Mouse (Mus musculus): Measurements from ENCODE around the gene Cfap99. TPM values are rescaled to one million over a fixed set of nuclear protein-coding genes. Genes with fewer than 3 reads are reported as not detected.

The Cfap99 gene
- polyA plus RNA-seq, 1 experiment = 0.04 TPM

DNA sequence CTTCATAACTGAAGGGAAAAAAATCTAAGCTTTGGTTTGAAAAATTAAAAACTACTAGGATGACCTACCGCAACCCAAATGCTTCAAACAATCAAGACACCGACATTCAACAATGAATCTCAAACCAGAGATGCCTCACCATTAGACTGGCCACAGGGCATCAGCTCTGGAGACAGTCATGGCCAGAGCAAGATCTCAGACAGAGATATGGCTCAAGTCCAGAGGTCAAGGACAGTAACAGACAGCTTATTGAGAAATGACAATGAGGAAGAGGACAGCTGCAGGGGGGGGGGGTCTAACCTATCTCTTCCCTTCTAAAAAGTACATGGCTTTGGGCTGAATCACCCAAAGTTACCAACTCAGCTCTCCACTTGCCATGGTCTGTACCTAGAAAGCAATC, 3.1 kb upstream of the Cfap99 start:
- Histone ChIP-seq H3K4me1 (ENCODE audit: control insufficient read depth, insufficient read depth, insufficient read length) (peaks cover 6% of the 10 kb centered on the region), H3K27me3 (ENCODE audit: control insufficient read depth, insufficient read depth, low read length) (peaks cover 15% of the 10 kb centered on the region), H3K27ac (ENCODE audit: insufficient read depth, low read length) (no peak overlapping the region), H3K36me3 (ENCODE audit: control insufficient read depth, insufficient read depth, low read length) (no peaks in the 10 kb centered on the region), H3K4me3 (ENCODE audit: extremely low read depth, insufficient read depth, insufficient read length) (no peak overlapping the region)
- WGBS = 85% methylated on average over 2 of the region's 2 CpGs
- DNase-seq (ENCODE audit: low read depth in 1 of 2, low spot score in 2 of 2) = no peak
- TF ChIP-seq CTCF (IDR thresholded peaks at IDR 0.05; ENCODE audit: extremely low read depth, insufficient read depth, insufficient read length, insufficient replicate concordance) (no peak), POLR2A (IDR thresholded peaks at IDR 0.05; ENCODE audit: low read depth, low read length) (no peak)

DNA sequence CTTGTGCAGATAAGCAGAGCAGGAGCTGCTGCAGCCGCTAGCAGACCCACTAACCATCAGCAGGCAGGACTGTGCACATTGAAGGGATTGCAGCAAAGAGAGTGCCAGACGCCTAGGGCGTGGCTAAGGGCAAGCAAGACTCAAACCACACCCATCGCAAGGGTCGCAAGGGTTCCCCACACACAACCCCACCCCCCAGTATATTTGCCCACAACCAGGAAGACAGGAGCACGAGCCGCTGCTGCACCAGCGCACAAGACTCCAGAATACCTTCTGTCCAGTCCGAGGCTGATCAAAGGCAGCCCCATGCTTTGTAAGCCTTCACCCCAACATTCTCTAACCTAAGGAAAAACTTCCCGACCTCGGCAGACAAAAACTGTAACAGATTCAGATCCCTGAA, 1.9 kb upstream of the Cfap99 start:
- DNase-seq (ENCODE audit: low read depth in 1 of 2, low spot score in 2 of 2) = no peak
- Histone ChIP-seq H3K4me1 (ENCODE audit: control insufficient read depth, insufficient read depth, insufficient read length) (peaks cover 6% of the 10 kb centered on the region), H3K27me3 (ENCODE audit: control insufficient read depth, insufficient read depth, low read length) (peaks cover 18% of the 10 kb centered on the region), H3K27ac (ENCODE audit: insufficient read depth, low read length) (no peak overlapping the region), H3K36me3 (ENCODE audit: control insufficient read depth, insufficient read depth, low read length) (no peaks in the 10 kb centered on the region), H3K4me3 (ENCODE audit: extremely low read depth, insufficient read depth, insufficient read length) (no peak overlapping the region)
- 13% methylated on average over 11 of the region's 11 CpGs for whole genome bisulfite sequencing
- TF ChIP-seq POLR2A (IDR thresholded peaks at IDR 0.05; ENCODE audit: low read depth, low read length) (no peak), CTCF (IDR thresholded peaks at IDR 0.05; ENCODE audit: extremely low read depth, insufficient read depth, insufficient read length, insufficient replicate concordance) (no peak)

- Histone ChIP-seq H3K4me1 (ENCODE audit: control insufficient read depth, insufficient read depth, insufficient read length) (peaks cover 6% of the 10 kb centered on the region), H3K36me3 (ENCODE audit: control insufficient read depth, insufficient read depth, low read length) (no peaks in the 10 kb centered on the region), H3K27me3 (ENCODE audit: control insufficient read depth, insufficient read depth, low read length) (peaks cover 18% of the 10 kb centered on the region), H3K4me3 (ENCODE audit: extremely low read depth, insufficient read depth, insufficient read length) (peak overlapping the region; percentile 8; the same call in 1 of the 2 replicates), H3K27ac (ENCODE audit: insufficient read depth, low read length) (no peak overlapping the region)
- WGBS = 3% methylated on average over 54 of the region's 54 CpGs
- no peak for DNase-seq (ENCODE audit: low read depth in 1 of 2, low spot score in 2 of 2)
- TF ChIP-seq POLR2A (IDR thresholded peaks at IDR 0.05; ENCODE audit: low read depth, low read length) (no peak), CTCF (IDR thresholded peaks at IDR 0.05; ENCODE audit: extremely low read depth, insufficient read depth, insufficient read length, insufficient replicate concordance) (no peak)
Observed at GRCm38 (mm10) chr5:34287001-34287837, 1.2 kb upstream of the Cfap99 start.

- TF ChIP-seq CTCF (IDR thresholded peaks at IDR 0.05; ENCODE audit: extremely low read depth, insufficient read depth, insufficient read length, insufficient replicate concordance) = no peak
- no peak for TF ChIP-seq POLR2A (IDR thresholded peaks at IDR 0.05; ENCODE audit: low read depth, low read length)
- no peaks in the 10 kb centered on the region for H3K36me3 ChIP-seq (ENCODE audit: control insufficient read depth, insufficient read depth, low read length)
- peak overlapping the region; percentile 46; the same call in 1 of the 2 replicates for H3K4me3 ChIP-seq (ENCODE audit: extremely low read depth, insufficient read depth, insufficient read length)
- DNase-seq (ENCODE audit: low read depth in 1 of 2, low spot score in 2 of 2) = no peak
- H3K27ac ChIP-seq (ENCODE audit: insufficient read depth, low read length) = no peak overlapping the region
- 5% methylated on average over 18 of the region's 18 CpGs for WGBS
- H3K4me1 ChIP-seq (ENCODE audit: control insufficient read depth, insufficient read depth, insufficient read length) = peaks cover 6% of the 10 kb centered on the region
- H3K27me3 ChIP-seq (ENCODE audit: control insufficient read depth, insufficient read depth, low read length) = peaks cover 18% of the 10 kb centered on the region
Observed at GRCm38 (mm10) chr5:34287838-34288145, 608 bp upstream of the Cfap99 start.

- no peak for DNase-seq (ENCODE audit: low read depth in 1 of 2, low spot score in 2 of 2)
- Histone ChIP-seq H3K4me3 (ENCODE audit: extremely low read depth, insufficient read depth, insufficient read length) (no peak overlapping the region), H3K36me3 (ENCODE audit: control insufficient read depth, insufficient read depth, low read length) (no peaks in the 10 kb centered on the region), H3K27me3 (ENCODE audit: control insufficient read depth, insufficient read depth, low read length) (peaks cover 18% of the 10 kb centered on the region), H3K4me1 (ENCODE audit: control insufficient read depth, insufficient read depth, insufficient read length) (peaks cover 6% of the 10 kb centered on the region), H3K27ac (ENCODE audit: insufficient read depth, low read length) (no peak overlapping the region)
- TF ChIP-seq CTCF (IDR thresholded peaks at IDR 0.05; ENCODE audit: extremely low read depth, insufficient read depth, insufficient read length, insufficient replicate concordance) (no peak), POLR2A (IDR thresholded peaks at IDR 0.05; ENCODE audit: low read depth, low read length) (no peak)
- 81% methylated on average over 2 of the region's 2 CpGs for WGBS
Observed at GRCm38 (mm10) chr5:34289286-34289685, 886 bp downstream of the Cfap99 start.

DNA sequence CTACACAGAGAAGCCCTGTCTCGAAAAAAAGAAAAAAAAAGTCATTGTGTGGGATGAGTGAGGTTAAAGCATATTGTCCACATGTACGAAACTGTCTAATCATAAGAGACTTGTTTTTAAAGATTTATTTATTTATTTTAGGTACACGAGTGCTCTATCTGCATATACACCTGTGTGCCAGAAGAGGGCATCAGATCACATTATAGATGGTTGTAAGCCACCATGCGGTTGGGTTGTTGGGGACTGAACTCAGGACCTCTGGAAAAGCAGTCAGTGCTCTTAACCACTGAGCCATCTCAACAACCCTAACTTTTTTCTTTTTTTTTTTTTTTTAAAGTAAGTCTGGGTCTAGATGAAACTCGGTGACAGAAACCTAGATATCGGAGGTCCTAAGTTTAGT, 5.0 kb downstream of the Cfap99 start:
- Histone ChIP-seq H3K4me3 (ENCODE audit: extremely low read depth, insufficient read depth, insufficient read length) (no peak overlapping the region), H3K36me3 (ENCODE audit: control insufficient read depth, insufficient read depth, low read length) (no peaks in the 10 kb centered on the region), H3K27me3 (ENCODE audit: control insufficient read depth, insufficient read depth, low read length) (peaks cover 6% of the 10 kb centered on the region), H3K27ac (ENCODE audit: insufficient read depth, low read length) (no peak overlapping the region), H3K4me1 (ENCODE audit: control insufficient read depth, insufficient read depth, insufficient read length) (peaks cover 2% of the 10 kb centered on the region)
- TF ChIP-seq POLR2A (IDR thresholded peaks at IDR 0.05; ENCODE audit: low read depth, low read length) (no peak), CTCF (IDR thresholded peaks at IDR 0.05; ENCODE audit: extremely low read depth, insufficient read depth, insufficient read length, insufficient replicate concordance) (no peak)
- 77% methylated on average over 6 of the region's 6 CpGs for WGBS
- no peak for DNase-seq (ENCODE audit: low read depth in 1 of 2, low spot score in 2 of 2)

DNA sequence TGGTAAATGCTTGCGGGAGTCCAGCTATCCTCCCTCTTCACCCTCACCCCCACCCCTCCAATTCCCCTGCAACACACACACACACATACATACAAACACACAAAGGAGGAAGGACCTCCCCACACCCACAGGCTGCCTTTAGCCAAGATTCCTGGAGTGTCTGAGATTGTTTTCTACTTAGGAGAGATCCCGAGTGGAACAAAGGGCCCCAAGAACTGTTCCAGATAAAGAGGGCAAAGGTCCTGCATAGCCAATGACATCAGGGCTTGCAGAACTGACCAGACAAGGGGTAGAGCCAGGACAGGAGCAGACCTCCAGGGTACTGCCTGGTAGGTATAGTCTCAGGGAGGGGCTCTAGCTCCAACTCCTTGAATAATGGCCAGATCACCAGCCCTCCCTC, 6.3 kb downstream of the Cfap99 start:
- WGBS = 61% methylated on average over 2 of the region's 2 CpGs
- Histone ChIP-seq H3K4me3 (ENCODE audit: extremely low read depth, insufficient read depth, insufficient read length) (no peak overlapping the region), H3K36me3 (ENCODE audit: control insufficient read depth, insufficient read depth, low read length) (no peaks in the 10 kb centered on the region), H3K27me3 (ENCODE audit: control insufficient read depth, insufficient read depth, low read length) (peaks cover 3% of the 10 kb centered on the region), H3K4me1 (ENCODE audit: control insufficient read depth, insufficient read depth, insufficient read length) (no peaks in the 10 kb centered on the region), H3K27ac (ENCODE audit: insufficient read depth, low read length) (no peak overlapping the region)
- DNase-seq (ENCODE audit: low read depth in 1 of 2, low spot score in 2 of 2) = no peak
- TF ChIP-seq CTCF (IDR thresholded peaks at IDR 0.05; ENCODE audit: extremely low read depth, insufficient read depth, insufficient read length, insufficient replicate concordance) (no peak), POLR2A (IDR thresholded peaks at IDR 0.05; ENCODE audit: low read depth, low read length) (no peak)
